In the genomic region with DNA sequence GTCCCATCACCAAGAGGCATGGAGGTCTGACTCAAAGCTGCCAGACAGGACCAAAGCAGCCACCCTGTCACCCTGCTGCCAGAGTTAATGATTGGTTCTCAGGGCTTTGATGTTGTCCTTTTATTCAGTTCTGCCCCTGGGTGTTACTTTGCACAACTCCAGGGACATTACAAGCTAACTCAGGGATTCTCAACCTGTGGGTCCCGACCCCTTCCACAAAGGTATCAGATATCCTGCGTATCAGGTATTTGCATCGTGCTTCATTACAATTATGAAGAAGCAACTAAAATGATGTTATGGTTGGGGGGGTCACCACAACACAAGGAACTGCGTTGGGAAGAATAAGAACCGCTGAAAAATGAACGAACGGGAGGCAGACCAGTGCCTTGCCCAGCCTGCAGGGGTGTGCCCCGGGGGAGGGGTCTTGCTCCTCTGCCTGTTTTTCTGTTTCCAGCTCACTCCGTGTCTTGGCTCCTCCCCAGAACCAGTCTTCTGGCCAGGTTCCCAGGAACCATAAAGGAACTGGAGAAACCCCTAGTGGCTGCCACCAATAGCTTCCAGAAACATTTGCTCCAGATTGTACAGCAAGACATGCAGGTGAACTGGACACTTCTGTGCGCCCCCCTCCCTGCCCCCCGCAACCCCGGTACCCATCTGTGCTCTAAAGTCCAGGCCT, we compare ENCODE assay signal across 18 mouse cellular contexts. TPM values are rescaled to one million over a fixed set of nuclear protein-coding genes. Genes with fewer than 3 reads are reported as not detected.
A peak's percentile ranks its signal among the peaks of the same experiment; 100 is the strongest.
DNase-seq lines count a peak whose midpoint lies in the region; ATAC-seq and TF ChIP-seq lines count a peak whose summit lies in the region.
"Had no signal": no experiment of that assay in that cellular context is flagged by ENCODE, and none has a peak within 500 bp of the region (broad histone marks: within the 10 kb centered on the region; RNA-seq: fewer than 3 reads in every experiment).

No protein-coding gene starts in this region.

- TF ChIP-seq EP300 in stomach, postnatal 0 days (optimal IDR thresholded peaks at IDR 0.05): no peak

- ATAC-seq in hindbrain, postnatal 0 days: no peak
- no peak for ATAC-seq in hindbrain, embryonic 13.5 days (ENCODE audit: low FRiP score)
- ATAC-seq in stomach, postnatal 0 days (ENCODE audit: low FRiP score, low TSS enrichment): no peak
- ATAC-seq: CD4-positive, CD25-positive, alpha-beta regulatory T cell, adult 4 months; intestine, embryonic 15.5 days had no signal

- H3K4me1 ChIP-seq in hindbrain, postnatal 0 days (ENCODE audit: insufficient read depth, low read length): peaks cover 19% of the 10 kb centered on the region; the same call in 1 of the 2 replicates
- H3K4me1 ChIP-seq in hindbrain, embryonic 13.5 days (replicated peaks): peaks cover 54% of the 10 kb centered on the region
- peaks cover 15% of the 10 kb centered on the region for H3K4me1 ChIP-seq in stomach, postnatal 0 days (replicated peaks; ENCODE audit: control insufficient read depth, insufficient read depth)

- intact Hi-C loops in gastrocnemius, adult 2 months (cut with DNase I): loop anchor here (2.0 kb wide), 1 partner anchor 41 kb away; no protein-coding TSS in a partner anchor

- no peaks in the 10 kb centered on the region for H3K36me3 ChIP-seq in hindbrain, postnatal 0 days (ENCODE audit: insufficient read depth, low read length)
- H3K36me3 ChIP-seq in hindbrain, embryonic 13.5 days: no peaks in the 10 kb centered on the region
- no peaks in the 10 kb centered on the region for H3K36me3 ChIP-seq in stomach, postnatal 0 days (ENCODE audit: control insufficient read depth, insufficient read depth, low read length)
- H3K36me3 ChIP-seq: intestine, embryonic 15.5 days; neural tube, embryonic 15.5 days had no signal

- TF ChIP-seq CTCF in hindbrain, postnatal 0 days (IDR thresholded peaks at IDR 0.05; ENCODE audit: low read depth): peak; percentile 23
- TF ChIP-seq CTCF in stomach, postnatal 0 days (IDR thresholded peaks at IDR 0.05; ENCODE audit: low read depth): peak; percentile 17; the same call in 1 of the 2 replicates
- no peak for TF ChIP-seq CTCF in gastrocnemius, adult 2 months (IDR thresholded peaks at IDR 0.05)

- peaks cover 40% of the 10 kb centered on the region for H3K27me3 ChIP-seq in hindbrain, postnatal 0 days (ENCODE audit: insufficient read depth, low read length)
- peaks cover 100% of the 10 kb centered on the region for H3K27me3 ChIP-seq in hindbrain, embryonic 13.5 days
- peaks cover 12% of the 10 kb centered on the region; the same call in 1 of the 2 replicates for H3K27me3 ChIP-seq in stomach, postnatal 0 days (ENCODE audit: control insufficient read depth, insufficient read depth, low read length)

- peak; percentile 81 for DNase-seq in hindbrain, postnatal 0 days (ENCODE audit: low spot score)
- DNase-seq in lung, postnatal 4 days: peak; percentile 53 to 65
- no peak for DNase-seq in lung, postnatal 36 days
- peak; percentile 64 for DNase-seq in ZHBTc4 (ENCODE audit: low read depth, low spot score)
- no peak for DNase-seq in stomach, postnatal 0 days (ENCODE audit: low spot score)
- DNase-seq in gastrocnemius, adult 2 months: no peak
- DNase-seq: cerebellum, adult 11-12 months; thymus, postnatal 14 days had no signal

- no peak overlapping the region for H3K9ac ChIP-seq in hindbrain, postnatal 0 days (replicated peaks; ENCODE audit: low read length)
- H3K9ac ChIP-seq in hindbrain, embryonic 13.5 days: no peak overlapping the region
- no peak overlapping the region for H3K9ac ChIP-seq in stomach, postnatal 0 days (ENCODE audit: low read length)
- H3K9ac ChIP-seq: intestine, embryonic 15.5 days; neural tube, embryonic 15.5 days had no signal

- no peaks in the 10 kb centered on the region for H3K9me3 ChIP-seq in hindbrain, postnatal 0 days (ENCODE audit: low read length)
- no peaks in the 10 kb centered on the region for H3K9me3 ChIP-seq in hindbrain, embryonic 13.5 days
- H3K9me3 ChIP-seq in stomach, postnatal 0 days (ENCODE audit: control insufficient read depth, low read length): no peaks in the 10 kb centered on the region
- H3K9me3 ChIP-seq: intestine, embryonic 15.5 days; neural tube, embryonic 15.5 days had no signal

- H3K4me3 ChIP-seq in hindbrain, postnatal 0 days (ENCODE audit: low read length): no peak overlapping the region
- no peak overlapping the region for H3K4me3 ChIP-seq in hindbrain, embryonic 13.5 days
- H3K4me3 ChIP-seq in stomach, postnatal 0 days (ENCODE audit: low read depth, low read length): no peak overlapping the region
- no peak overlapping the region for H3K4me3 ChIP-seq in gastrocnemius, adult 2 months
- H3K4me3 ChIP-seq: erythroblast, embryonic 14.5 days; intestine, embryonic 15.5 days; neural tube, embryonic 15.5 days had no signal

- WGBS in hindbrain, postnatal 0 days: 43% methylated on average over 12 of the region's 12 CpGs
- WGBS in hindbrain, embryonic 13.5 days: 40% methylated on average over 12 of the region's 12 CpGs
- WGBS in stomach, postnatal 0 days: 51% methylated on average over 12 of the region's 12 CpGs

- no peak overlapping the region for H3K27ac ChIP-seq in hindbrain, postnatal 0 days
- H3K27ac ChIP-seq in hindbrain, embryonic 13.5 days: no peak overlapping the region
- H3K27ac ChIP-seq in stomach, postnatal 0 days (replicated peaks): no peak overlapping the region
- H3K27ac ChIP-seq in gastrocnemius, adult 2 months: no peak overlapping the region
- H3K27ac ChIP-seq: intestine, embryonic 15.5 days; macrophage; neural tube, embryonic 15.5 days had no signal

- H3K4me2 ChIP-seq in hindbrain, postnatal 0 days (ENCODE audit: low read depth, low read length): no peak overlapping the region
- no peak overlapping the region for H3K4me2 ChIP-seq in hindbrain, embryonic 13.5 days
- H3K4me2 ChIP-seq in stomach, postnatal 0 days (replicated peaks; ENCODE audit: low read depth): no peak overlapping the region
- H3K4me2 ChIP-seq: intestine, embryonic 15.5 days; neural tube, embryonic 15.5 days had no signal

RNA-seq across cellular contexts. Expression of a gene that starts 10.8 kb away (rescaled TPM):
- total RNA-seq in hindbrain, postnatal 0 days (2014; rRNA removed): 0.99 and 2.9 TPM in 2 replicates
- polyA plus RNA-seq in hindbrain, postnatal 0 days (2015; fragmentation: Nextera tagmentation; extraction: Ambion mirVana): 1.7 and 2.3 TPM in 2 replicates
- 2.0 and 2.1 TPM in 2 replicates for polyA plus RNA-seq in hindbrain, embryonic 13.5 days (2015; fragmentation: Nextera tagmentation; extraction: Ambion mirVana)
- 7.3 and 8.6 TPM in 2 replicates for polyA plus RNA-seq in stomach, postnatal 0 days (2015; fragmentation: Nextera tagmentation; extraction: Ambion mirVana)
- 1 to 10 TPM in 1 of 2 experiments, under 1 TPM in 1; 0.56 to 1.5 TPM for total RNA-seq in gastrocnemius, adult 2 months (2021)
- total RNA-seq: monocyte, adult 5-6 weeks had no signal
- polyA plus RNA-seq: CD4-positive, CD25-positive, alpha-beta regulatory T cell, adult 4 months had no signal

RNA-seq across cellular contexts. Expression of a gene that starts 14.7 kb away (rescaled TPM):
- 0.14 and 1.4 TPM in 2 replicates for total RNA-seq in hindbrain, postnatal 0 days (2014; rRNA removed)
- polyA plus RNA-seq in hindbrain, postnatal 0 days (2015; fragmentation: Nextera tagmentation; extraction: Ambion mirVana): 0.99 and 1.7 TPM in 2 replicates
- polyA plus RNA-seq in hindbrain, embryonic 13.5 days (2015; fragmentation: Nextera tagmentation; extraction: Ambion mirVana): 1.6 and 1.8 TPM in 2 replicates
- 14.5 and 15.6 TPM in 2 replicates for polyA plus RNA-seq in stomach, postnatal 0 days (2015; fragmentation: Nextera tagmentation; extraction: Ambion mirVana)
- total RNA-seq in gastrocnemius, adult 2 months (2021): 10 to 100 TPM; 29.1 to 54.8 TPM
- polyA plus RNA-seq: CD4-positive, CD25-positive, alpha-beta regulatory T cell, adult 4 months had no signal

RNA-seq across cellular contexts. Expression of a gene that starts 21.0 kb away (rescaled TPM):
- 4.3 and 11.8 TPM in 2 replicates for total RNA-seq in hindbrain, postnatal 0 days (2014; rRNA removed)
- 6.0 and 7.8 TPM in 2 replicates for polyA plus RNA-seq in hindbrain, postnatal 0 days (2015; fragmentation: Nextera tagmentation; extraction: Ambion mirVana)
- 0.26 and 0.52 TPM in 2 replicates for polyA plus RNA-seq in hindbrain, embryonic 13.5 days (2015; fragmentation: Nextera tagmentation; extraction: Ambion mirVana)
- 2.2 TPM in 2 replicates for polyA plus RNA-seq in stomach, postnatal 0 days (2015; fragmentation: Nextera tagmentation; extraction: Ambion mirVana)
- total RNA-seq in gastrocnemius, adult 2 months (2021): not detected
- total RNA-seq: heart, adult 8-10 months; heart, postnatal 25 days; liver, adult 2 months; monocyte, adult 5-6 weeks had no signal
- polyA plus RNA-seq: CD4-positive, CD25-positive, alpha-beta regulatory T cell, adult 4 months; erythroblast, embryonic 14.5 days; liver, adult 2 months; macrophage had no signal

RNA-seq across cellular contexts. Expression of a gene that starts 50.1 kb away (rescaled TPM):
- 229 and 236 TPM in 2 replicates for total RNA-seq in hindbrain, postnatal 0 days (2014; rRNA removed)
- 28.4 and 30.4 TPM in 2 replicates for polyA plus RNA-seq in hindbrain, postnatal 0 days (2015; fragmentation: Nextera tagmentation; extraction: Ambion mirVana)
- 35.0 and 36.5 TPM in 2 replicates for polyA plus RNA-seq in hindbrain, embryonic 13.5 days (2015; fragmentation: Nextera tagmentation; extraction: Ambion mirVana)
- 18.6 and 18.7 TPM in 2 replicates for polyA plus RNA-seq in stomach, postnatal 0 days (2015; fragmentation: Nextera tagmentation; extraction: Ambion mirVana)
- 10 to 100 TPM; 16.3 to 24.3 TPM for total RNA-seq in gastrocnemius, adult 2 months (2021)

RNA-seq across cellular contexts. Expression of a gene that starts 58.0 kb away (rescaled TPM):
- total RNA-seq in hindbrain, postnatal 0 days (2014; rRNA removed): 11.5 and 22.1 TPM in 2 replicates
- polyA plus RNA-seq in hindbrain, postnatal 0 days (2015; fragmentation: Nextera tagmentation; extraction: Ambion mirVana): 11.8 TPM in 2 replicates
- 1.7 and 2.0 TPM in 2 replicates for polyA plus RNA-seq in hindbrain, embryonic 13.5 days (2015; fragmentation: Nextera tagmentation; extraction: Ambion mirVana)
- polyA plus RNA-seq in stomach, postnatal 0 days (2015; fragmentation: Nextera tagmentation; extraction: Ambion mirVana): 12.5 and 14.4 TPM in 2 replicates
- total RNA-seq in gastrocnemius, adult 2 months (2021): under 1 TPM; 0.20 to 0.33 TPM
- total RNA-seq: liver, adult 2 months; monocyte, adult 5-6 weeks had no signal
- polyA plus RNA-seq: CD4-positive, CD25-positive, alpha-beta regulatory T cell, adult 4 months; erythroblast, embryonic 14.5 days; liver, adult 2 months; macrophage had no signal

Comparison
In these comparisons a context has a peak if more than half of its experiments do, and no peak if none do; other contexts are left out.
1. DNase-seq: peak in hindbrain, postnatal 0 days (single experiment), lung, postnatal 4 days (2 of 2) and ZHBTc4 (single experiment); none in lung, postnatal 36 days (single experiment), stomach, postnatal 0 days (single experiment) and gastrocnemius, adult 2 months (single experiment).